Mouse (Mus musculus) myocyte (in vitro differentiated cells): ENCODE measurements around the gene Ehbp1. TPM values are rescaled to one million over a fixed set of nuclear protein-coding genes. Genes with fewer than 3 reads are reported as not detected.

ENCODE experiments used
- H3K27me3 ChIP-seq: one replicate; pipeline ENCODE4 v1.6.1; 2011; ENCODE audit not compliant: control insufficient read depth, insufficient read depth, insufficient read length
- H3K36me3 ChIP-seq: one replicate; pipeline ENCODE4 v1.6.1; 2011; ENCODE audit not compliant: control insufficient read depth, insufficient read depth
- H3K4me2 ChIP-seq: one replicate; pipeline ENCODE4 v1.6.1; 2011; ENCODE audit warnings: low read depth, control low read depth
- H3K4me3 ChIP-seq: one replicate; pipeline ENCODE4 v1.5.1; 2011; ENCODE audit warnings: mild to moderate bottlenecking, control low read depth, moderate library complexity
- H3K79me2 ChIP-seq: one replicate; pipeline ENCODE4 v1.6.1; 2011; ENCODE audit not compliant: control insufficient read depth, insufficient read depth
- H3ac ChIP-seq: one replicate; pipeline ENCODE4 v1.6.1; 2011; ENCODE audit not compliant: control insufficient read depth, insufficient read length
- CEBPB ChIP-seq: IDR thresholded peaks from 2 replicates; pipeline ENCODE4 v1.6.1; 2011; ENCODE audit warnings: mild to moderate bottlenecking, moderate library complexity; ENCODE audit not compliant: poor library complexity, insufficient read depth, severe bottlenecking
- E2F4 ChIP-seq: IDR thresholded peaks from one replicate; pipeline ENCODE4 v1.6.1; 2011; ENCODE audit warnings: mild to moderate bottlenecking, control low read depth, moderate library complexity; ENCODE audit not compliant: insufficient read depth
- MAX ChIP-seq: IDR thresholded peaks from one replicate; pipeline ENCODE4 v1.6.1; 2011; ENCODE audit warnings: low read depth, mild to moderate bottlenecking, control low read depth
- MYOD1 ChIP-seq, 3 experiments: IDR thresholded peaks; one replicate each; pipeline ENCODE4 v1.6.1; 2011; ENCODE audit warnings: control low read depth in 2 of 3, low read depth in 2 of 3, mild to moderate bottlenecking in 2 of 3, moderate library complexity in 1 of 3; ENCODE audit not compliant: insufficient read length in 2 of 3, control insufficient read depth in 1 of 3
- MYOG ChIP-seq, 3 experiments: IDR thresholded peaks; one replicate each; pipeline ENCODE4 v1.6.1; 2011; ENCODE audit warnings: control low read depth in 2 of 3, low read depth in 2 of 3, mild to moderate bottlenecking in 2 of 3; ENCODE audit not compliant: insufficient read length in 2 of 3, control insufficient read depth in 1 of 3, insufficient read depth in 1 of 3
- POLR2A ChIP-seq: IDR thresholded peaks from one replicate; pipeline ENCODE4 v1.6.1; 2011; ENCODE audit warnings: low read depth, mild to moderate bottlenecking, control low read depth, moderate library complexity; ENCODE audit not compliant: insufficient read length
- POLR2AphosphoS2 ChIP-seq: IDR thresholded peaks from one replicate; pipeline ENCODE4 v1.6.1; 2011; ENCODE audit warnings: low read depth, control low read depth; ENCODE audit not compliant: insufficient read length
- REST ChIP-seq: IDR thresholded peaks from one replicate; pipeline ENCODE4 v1.6.1; 2011; ENCODE audit warnings: mild to moderate bottlenecking, control low read depth, moderate library complexity; ENCODE audit not compliant: insufficient read depth, insufficient read length
- SRF ChIP-seq: IDR thresholded peaks from one replicate; pipeline ENCODE4 v1.6.1; 2011; ENCODE audit warnings: low read depth; ENCODE audit not compliant: control insufficient read depth, insufficient read length
- TCF12 ChIP-seq: IDR thresholded peaks from one replicate; pipeline ENCODE4 v1.6.1; 2011; ENCODE audit warnings: mild to moderate bottlenecking, control low read depth; ENCODE audit not compliant: poor library complexity, insufficient read depth, severe bottlenecking
- TCF3 ChIP-seq: IDR thresholded peaks from one replicate; pipeline ENCODE4 v1.6.1; 2011; ENCODE audit warnings: low read depth, control low read depth; ENCODE audit not compliant: insufficient read length
- USF1 ChIP-seq: IDR thresholded peaks from one replicate; pipeline ENCODE4 v1.6.1; 2011; ENCODE audit warnings: low read depth, mild to moderate bottlenecking, control low read depth, moderate library complexity
- polyA plus RNA-seq: library from polyadenylated mRNA; unstranded; fragments of >200 nt; fragmentation: generic; extraction: Trizol; gene quantifications from one replicate; pipeline ENCODE4 v1.2.1, GENCODE M21; 2012; ENCODE audit warnings: missing spikeins

Ehbp1 gene
- polyA plus RNA-seq, 1 experiment, result 4.0 TPM

DNA sequence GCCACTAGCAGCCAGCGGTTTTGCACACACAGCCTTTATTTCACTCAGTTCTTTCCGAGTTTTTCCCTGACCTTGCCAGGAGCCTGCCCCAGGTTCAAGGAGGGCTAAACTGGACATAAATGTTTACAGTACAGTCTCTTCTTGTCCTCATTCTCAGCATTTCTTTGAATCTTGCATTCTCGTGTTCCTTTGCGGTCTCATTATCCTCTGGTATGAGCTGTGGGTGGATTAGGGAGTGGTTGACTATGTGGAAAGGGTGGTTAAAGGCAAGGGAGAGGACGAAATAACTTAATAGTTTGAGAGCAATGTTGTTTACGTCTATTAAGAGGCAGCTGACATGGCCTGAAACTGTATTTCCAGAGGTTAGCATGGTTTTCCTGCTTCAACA lies 54.6 kb downstream of the Ehbp1 start:
- Histone ChIP-seq H3K79me2 (no peaks in the 10 kb centered on the region), H3K4me2 (peak overlapping the region; percentile 84), H3K27me3 (no peaks in the 10 kb centered on the region), H3ac (no peak overlapping the region), H3K4me3 (peak overlapping the region; percentile 32), H3K36me3 (no peaks in the 10 kb centered on the region)
- TF ChIP-seq REST (no peak), CEBPB (no peak), TCF12 (no peak), USF1 (no peak), MYOD1 (IDR thresholded peaks at IDR 0.05; ENCODE audit: control insufficient read depth in 1 of 3, insufficient read length in 2 of 3, low read depth in 2 of 3) (no peak), SRF (no peak), TCF3 (no peak), MAX (no peak), MYOG (IDR thresholded peaks at IDR 0.05; ENCODE audit: control insufficient read depth in 1 of 3, insufficient read depth in 1 of 3, insufficient read length in 2 of 3, low read depth in 2 of 3) (no peak), E2F4 (no peak), POLR2A (no peak), POLR2AphosphoS2 (no peak)

DNA sequence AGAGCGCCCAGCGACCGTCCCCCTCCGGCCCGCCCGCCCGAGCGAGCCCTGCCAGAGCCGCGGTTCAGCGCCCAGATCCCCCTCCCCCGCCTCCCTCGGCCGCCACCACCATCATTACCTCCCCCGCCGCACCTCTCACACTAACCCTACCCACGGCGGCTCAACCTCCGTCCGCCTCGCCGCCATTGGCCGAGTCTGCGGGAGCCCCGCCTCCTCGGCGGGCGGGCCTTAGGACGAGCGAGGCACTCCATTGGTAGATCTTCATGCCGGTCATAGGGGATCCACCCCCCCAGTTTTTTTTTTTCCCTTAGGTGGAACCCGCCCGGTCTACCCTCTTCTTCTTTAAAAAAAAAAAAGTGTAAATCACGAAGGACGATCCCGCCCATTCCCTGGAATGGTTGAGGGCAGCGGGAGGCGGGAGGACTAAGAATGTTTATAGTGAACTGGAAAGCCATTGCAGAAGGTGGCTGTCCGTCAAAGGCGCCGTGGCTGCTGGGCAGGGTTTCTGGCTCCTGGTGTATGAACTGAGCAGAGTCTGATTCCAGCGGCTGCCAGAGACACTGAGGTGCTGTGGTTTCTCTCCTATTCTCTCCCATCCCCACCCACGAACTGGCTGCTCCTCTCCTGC lies 55.1 kb downstream of the Ehbp1 start:
- H3K4me2 ChIP-seq, result peak overlapping the region; percentile 84
- H3ac ChIP-seq, result peak overlapping the region; percentile 55
- no peaks in the 10 kb centered on the region for H3K36me3 ChIP-seq
- no peaks in the 10 kb centered on the region for H3K79me2 ChIP-seq
- TF ChIP-seq MYOG (IDR thresholded peaks at IDR 0.05; ENCODE audit: control insufficient read depth in 1 of 3, insufficient read depth in 1 of 3, insufficient read length in 2 of 3, low read depth in 2 of 3), result no peak
- no peak for TF ChIP-seq TCF3
- TF ChIP-seq SRF, result no peak
- no peak for TF ChIP-seq USF1
- TF ChIP-seq POLR2A, result peak; percentile 81
- no peak for TF ChIP-seq REST
- TF ChIP-seq TCF12, result no peak
- TF ChIP-seq MYOD1 (IDR thresholded peaks at IDR 0.05; ENCODE audit: control insufficient read depth in 1 of 3, insufficient read length in 2 of 3, low read depth in 2 of 3), result peak in 1 of 3 experiments; percentile 8
- no peak for TF ChIP-seq CEBPB
- peak; percentile 84 for TF ChIP-seq POLR2AphosphoS2
- no peak for TF ChIP-seq MAX
- no peak for TF ChIP-seq E2F4
- peak overlapping the region; percentile 32 for H3K4me3 ChIP-seq
- no peaks in the 10 kb centered on the region for H3K27me3 ChIP-seq

DNA sequence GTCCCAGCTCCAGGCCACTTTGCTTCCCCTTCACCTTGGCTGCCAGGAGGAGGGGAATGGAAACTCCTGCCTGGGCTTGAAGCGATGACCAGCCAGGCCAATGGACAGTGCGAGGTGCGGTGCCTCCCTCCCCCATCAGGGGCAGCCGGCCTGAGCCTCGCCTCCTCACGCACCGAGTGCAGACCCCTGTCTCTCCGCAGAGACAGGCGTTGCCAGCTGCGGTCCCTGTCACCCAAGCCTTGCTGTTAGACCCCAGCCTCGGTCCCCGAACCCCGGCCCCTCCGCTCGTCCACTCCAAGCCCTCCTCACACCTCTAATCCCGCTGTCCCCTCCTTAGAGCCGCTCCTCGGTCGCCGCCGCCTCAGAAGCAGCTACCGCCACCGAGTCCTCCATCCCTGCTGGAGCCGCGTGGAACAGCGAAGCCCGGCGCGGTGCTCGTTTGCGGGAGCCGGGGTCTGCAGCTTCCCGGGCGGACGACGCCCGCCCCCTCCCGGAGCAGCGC lies 55.7 kb downstream of the Ehbp1 start:
- Histone ChIP-seq H3K4me3 (peak overlapping the region; percentile 32), H3ac (peak overlapping the region; percentile 55), H3K36me3 (no peaks in the 10 kb centered on the region), H3K79me2 (no peaks in the 10 kb centered on the region), H3K4me2 (peak overlapping the region; percentile 64), H3K27me3 (no peaks in the 10 kb centered on the region)
- no peak for TF ChIP-seq CEBPB
- TF ChIP-seq MYOD1 (IDR thresholded peaks at IDR 0.05; ENCODE audit: control insufficient read depth in 1 of 3, insufficient read length in 2 of 3, low read depth in 2 of 3), result peak in 1 of 3 experiments; percentile 35
- no peak for TF ChIP-seq TCF3
- TF ChIP-seq MAX, result no peak
- peak; percentile 41 for TF ChIP-seq POLR2AphosphoS2
- TF ChIP-seq USF1, result no peak
- TF ChIP-seq POLR2A, result no peak
- no peak for TF ChIP-seq MYOG (IDR thresholded peaks at IDR 0.05; ENCODE audit: control insufficient read depth in 1 of 3, insufficient read depth in 1 of 3, insufficient read length in 2 of 3, low read depth in 2 of 3)
- TF ChIP-seq E2F4, result no peak
- TF ChIP-seq REST, result no peak
- TF ChIP-seq SRF, result no peak
- TF ChIP-seq TCF12, result no peak

DNA sequence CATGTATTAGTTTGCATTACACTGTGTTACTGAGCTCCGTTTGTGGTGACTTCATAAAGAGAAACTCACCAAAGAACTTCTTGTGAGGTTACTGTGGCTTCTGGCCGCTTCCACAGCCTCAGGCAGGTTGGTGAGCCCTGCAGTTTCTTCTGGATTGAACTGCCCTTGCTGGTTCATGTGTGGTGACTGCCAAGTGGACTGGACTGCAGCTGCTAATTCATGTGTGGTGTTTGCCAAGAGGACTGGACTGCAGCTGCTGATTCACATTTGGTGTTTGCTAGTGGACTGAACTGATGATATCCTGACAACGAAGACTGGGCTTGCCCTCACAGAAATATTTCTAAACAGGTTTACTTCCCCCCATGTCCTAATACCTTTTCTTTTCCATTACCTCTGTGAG lies 65.4 kb downstream of the Ehbp1 start:
- no peak overlapping the region for H3K4me3 ChIP-seq
- H3ac ChIP-seq, result no peak overlapping the region
- H3K79me2 ChIP-seq, result no peaks in the 10 kb centered on the region
- no peak overlapping the region for H3K4me2 ChIP-seq
- no peaks in the 10 kb centered on the region for H3K27me3 ChIP-seq
- no peaks in the 10 kb centered on the region for H3K36me3 ChIP-seq
- no peak for TF ChIP-seq SRF
- TF ChIP-seq TCF3, result no peak
- TF ChIP-seq TCF12, result no peak
- TF ChIP-seq MYOG (IDR thresholded peaks at IDR 0.05; ENCODE audit: control insufficient read depth in 1 of 3, insufficient read depth in 1 of 3, insufficient read length in 2 of 3, low read depth in 2 of 3), result no peak
- no peak for TF ChIP-seq USF1
- TF ChIP-seq REST, result no peak
- TF ChIP-seq MYOD1 (IDR thresholded peaks at IDR 0.05; ENCODE audit: control insufficient read depth in 1 of 3, insufficient read length in 2 of 3, low read depth in 2 of 3), result no peak
- no peak for TF ChIP-seq MAX
- TF ChIP-seq POLR2AphosphoS2, result no peak
- TF ChIP-seq POLR2A, result no peak
- no peak for TF ChIP-seq CEBPB
- no peak for TF ChIP-seq E2F4
